Mouse (Mus musculus) midbrain, embryonic 10.5 days (tissue): ENCODE measurements around the gene Robo2. TPM values are rescaled to one million over a fixed set of nuclear protein-coding genes. Genes with fewer than 3 reads are reported as not detected.

Experiments
- DNase-seq: peaks from one replicate; pipeline ENCODE4 v3.0.0-alpha.2; 2017; ENCODE audit warnings: low spot score
- H3K27ac ChIP-seq: fragments of 300-500 bp; sonication (generic); replicated peaks from 2 replicates; pipeline ENCODE4 v1.5.1; 2016; ENCODE audit warnings: mild to moderate bottlenecking
- H3K27me3 ChIP-seq: fragments of 300-500 bp; sonication (generic); 2 replicates; pipeline ENCODE4 v1.6.1; 2016; ENCODE audit warnings: low read depth, mild to moderate bottlenecking; ENCODE audit not compliant: poor library complexity, severe bottlenecking
- H3K36me3 ChIP-seq: fragments of 300-500 bp; sonication (generic); 2 replicates; pipeline ENCODE4 v1.6.1; 2016; ENCODE audit warnings: mild to moderate bottlenecking, moderate library complexity
- H3K4me1 ChIP-seq: fragments of 300-500 bp; sonication (generic); 2 replicates; pipeline ENCODE4 v1.6.1; 2016
- H3K4me3 ChIP-seq: fragments of 300-500 bp; sonication (generic); 2 replicates; pipeline ENCODE4 v1.5.1; 2016; ENCODE audit warnings: mild to moderate bottlenecking, moderate library complexity
- H3K9me3 ChIP-seq: fragments of 300-500 bp; sonication (generic); replicated peaks from 2 replicates; pipeline ENCODE4 v1.6.1; 2016; ENCODE audit warnings: mild to moderate bottlenecking
- WGBS: fragments of 180-500 bp; shearing (Covaris S2); methylation state at CpG from one replicate; pipeline ENCODE4 v1.1.7; 2016; 5-methylcytosine and 5-hydroxymethylcytosine counted together
- microRNA counts: library from miRNA; unstranded; fragments of <30 nt; microRNA quantifications from one replicate; lab custom pipeline; 2017
- microRNA-seq: library from miRNA; unstranded; fragments of <30 nt; microRNA quantifications from one replicate; pipeline ENCODE4, GENCODE M21; 2017
- polyA plus RNA-seq: library from polyadenylated mRNA; unstranded; fragments of >200 nt; fragmentation: Nextera tagmentation; extraction: Ambion mirVana; gene quantifications from 2 replicates; pipeline ENCODE4 v1.2.1, GENCODE M21; 2016

Gene Robo2
- polyA plus RNA-seq, 1 experiment from 2014 or later, result 13.3 TPM

- Histone ChIP-seq H3K4me1 (peaks cover 21% of the 10 kb centered on the region), H3K36me3 (no peaks in the 10 kb centered on the region), H3K9me3 (no peaks in the 10 kb centered on the region), H3K27ac (no peak overlapping the region), H3K27me3 (no peaks in the 10 kb centered on the region), H3K4me3 (no peak overlapping the region)
- no peak for DNase-seq
- WGBS, result under 1% methylated on average over 3 of the region's 3 CpGs
Measured at GRCm38 (mm10) chr16:73863748-73864147, 547.9 kb downstream of the Robo2 start.

DNA sequence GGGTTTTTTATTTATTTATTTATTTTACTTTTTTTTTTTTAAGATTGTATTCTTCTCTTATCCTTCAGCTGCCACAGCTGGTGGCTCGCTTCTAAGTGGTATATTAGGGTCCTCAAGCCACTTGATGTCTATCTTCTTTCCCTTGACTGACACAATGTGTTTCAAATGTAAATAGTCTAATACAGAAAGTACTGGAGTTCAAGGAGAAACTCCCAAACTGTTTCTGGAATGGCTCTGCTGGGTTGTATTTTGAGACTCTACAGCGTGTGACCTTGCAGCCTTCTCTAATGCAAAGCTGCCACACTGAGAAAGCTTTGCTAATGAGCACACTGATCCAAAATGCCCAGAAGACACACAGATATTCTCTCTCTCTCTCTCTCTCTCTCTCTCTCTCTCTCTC lies 552.9 kb downstream of the Robo2 start:
- DNase-seq, result no peak
- WGBS, result 72% methylated on average over 2 of the region's 2 CpGs
- H3K27me3 ChIP-seq, result no peaks in the 10 kb centered on the region

GRCm38 (mm10) chr16:73855821-73856220 lies 555.8 kb downstream of the Robo2 start:
- no peaks in the 10 kb centered on the region for H3K9me3 ChIP-seq
- no peaks in the 10 kb centered on the region for H3K4me1 ChIP-seq
- H3K36me3 ChIP-seq, result no peaks in the 10 kb centered on the region
- 93% methylated on average over 3 of the region's 3 CpGs for WGBS
- H3K27ac ChIP-seq, result no peak overlapping the region
- H3K4me3 ChIP-seq, result no peak overlapping the region
- DNase-seq, result no peak
- no peaks in the 10 kb centered on the region for H3K27me3 ChIP-seq

More for the DNA sequence above, 552.9 kb downstream of the Robo2 start:
- Histone ChIP-seq H3K4me3 (no peak overlapping the region), H3K4me1 (peaks cover 11% of the 10 kb centered on the region), H3K36me3 (no peaks in the 10 kb centered on the region), H3K27ac (no peak overlapping the region), H3K9me3 (no peaks in the 10 kb centered on the region)

MicroRNAs encoded within 50 kb of the gene (microRNA counts, 519-probe panel; counts per million panel counts)
- not detected for microRNA mmu-miR-691 (lab: Ali Mortazavi, UCI)

Small RNA genes within 50 kb of the gene (microRNA-seq; reads per million reads assigned to microRNA genes)
- gene Gm24272 (not detected), gene Mir691 (not detected)
